Mouse (Mus musculus): Measurements from ENCODE around the gene Slc26a8.

DNA sequence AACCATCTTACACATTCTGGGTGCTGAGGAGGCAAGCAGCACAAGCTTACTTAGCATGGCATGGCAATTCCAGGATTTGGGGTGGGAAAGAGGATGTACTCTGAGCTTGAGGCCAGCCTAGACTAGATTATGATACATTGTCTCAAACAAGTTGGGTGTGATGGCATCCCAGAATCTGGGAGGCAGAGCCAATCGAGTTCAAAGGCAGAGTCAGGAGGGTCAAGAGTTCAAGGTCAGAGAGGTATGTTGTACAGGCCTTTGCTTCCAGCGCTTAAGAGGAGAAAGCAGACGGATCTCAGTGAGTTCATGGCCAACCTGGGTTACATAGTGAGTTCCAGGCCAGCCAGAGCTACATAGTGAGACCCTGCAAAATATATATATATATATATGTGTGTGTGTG is 43.8 kb downstream of the Slc26a8 start:
- no peak for TF ChIP-seq CTCF (IDR thresholded peaks at IDR 0.05 in 2 of 3, conservative IDR thresholded peaks at IDR 0.05 in 1 of 3; ENCODE audit: control insufficient read depth in 1 of 3, insufficient read depth in 1 of 3, low read depth in 2 of 3, low read length in 3 of 3, poor library complexity in 1 of 3, severe bottlenecking in 1 of 3)
- no peak for TF ChIP-seq EP300 (IDR thresholded peaks at IDR 0.05; ENCODE audit: low read depth in 1 of 2, low read length in 2 of 2)
- TF ChIP-seq MEF2A (IDR thresholded peaks at IDR 0.05; ENCODE audit: extremely low read depth, insufficient replicate concordance, low read depth, low read length, poor library complexity, severe bottlenecking): no peak
- no peak for TF ChIP-seq GATA1 (IDR thresholded peaks at IDR 0.05; ENCODE audit: low read depth, low read length)

Data from MEL (cell line).